Mouse (Mus musculus) hindbrain, postnatal 0 days (tissue): ENCODE data around the gene Map1a. TPM values are rescaled to one million over a fixed set of nuclear protein-coding genes. Genes with fewer than 3 reads are reported as not detected.

ENCODE experiments used
- ATAC-seq: fragments of 200-750 bp; cut with Nextera tagmentation; 2 replicates; pipeline ENCODE4 v1.8.0; 2017; ENCODE audit warnings: mild to moderate bottlenecking, moderate TSS enrichment, moderate library complexity
- DNase-seq: peaks from one replicate; pipeline ENCODE4 v3.0.0-alpha.2; 2015; ENCODE audit warnings: low spot score
- H3K27ac ChIP-seq: fragments of 300-500 bp; sonication (generic); 2 replicates; pipeline ENCODE4 v1.5.1; 2014; ENCODE audit warnings: mild to moderate bottlenecking
- H3K27me3 ChIP-seq: fragments of 300-500 bp; sonication (generic); 2 replicates; pipeline ENCODE4 v1.6.1; 2014; ENCODE audit warnings: low read length, mixed read lengths; ENCODE audit not compliant: insufficient read depth
- H3K36me3 ChIP-seq: fragments of 300-500 bp; sonication (generic); 2 replicates; pipeline ENCODE4 v1.6.1; 2014; ENCODE audit warnings: low read length, mixed read lengths; ENCODE audit not compliant: insufficient read depth
- H3K4me1 ChIP-seq: fragments of 300-500 bp; sonication (generic); 2 replicates; pipeline ENCODE4 v1.6.1; 2014; ENCODE audit warnings: antibody characterized with exemption, low read length, mixed read lengths; ENCODE audit not compliant: insufficient read depth
- H3K4me2 ChIP-seq: fragments of 300-500 bp; sonication (generic); 2 replicates; pipeline ENCODE4 v1.6.1; 2014; ENCODE audit warnings: low read depth, mild to moderate bottlenecking, low read length, moderate library complexity, mixed read lengths
- H3K4me3 ChIP-seq: fragments of 300-500 bp; sonication (generic); 2 replicates; pipeline ENCODE4 v1.5.1; 2014; ENCODE audit warnings: low read length
- H3K9ac ChIP-seq: fragments of 300-500 bp; sonication (generic); replicated peaks from 2 replicates; pipeline ENCODE4 v1.6.1; 2014; ENCODE audit warnings: mild to moderate bottlenecking, low read length, moderate library complexity, mixed read lengths
- H3K9me3 ChIP-seq: fragments of 300-500 bp; sonication (generic); 2 replicates; pipeline ENCODE4 v1.6.1; 2016; ENCODE audit warnings: low read length, mixed read lengths
- CTCF ChIP-seq: IDR thresholded peaks from 2 replicates; pipeline ENCODE4 v1.5.1; 2016; ENCODE audit warnings: antibody characterized with exemption, control low read depth, low read depth
- WGBS: fragments of 180-500 bp; shearing (Covaris S2); extraction: QIAGEN DNeasy Blood & Tissue Kit; methylation state at CpG from one replicate; pipeline ENCODE4 v1.1.7; 2014; 5-methylcytosine and 5-hydroxymethylcytosine counted together
- polyA plus RNA-seq: library from polyadenylated mRNA; unstranded; fragments of >200 nt; fragmentation: Nextera tagmentation; extraction: Ambion mirVana; gene quantifications from 2 replicates; pipeline ENCODE4 v1.2.1, GENCODE M21; 2015
- total RNA-seq: library from RNA; depleted of rRNA; stranded (reverse); fragments of >200 nt; gene quantifications from 2 replicates; pipeline ENCODE4 v1.2.3, GENCODE M21; 2014; rRNA removed

Gene Map1a
- 160 and 173 TPM in 2 replicates for total RNA-seq
- 70.6 and 72.5 TPM in 2 replicates for polyA plus RNA-seq

DNA sequence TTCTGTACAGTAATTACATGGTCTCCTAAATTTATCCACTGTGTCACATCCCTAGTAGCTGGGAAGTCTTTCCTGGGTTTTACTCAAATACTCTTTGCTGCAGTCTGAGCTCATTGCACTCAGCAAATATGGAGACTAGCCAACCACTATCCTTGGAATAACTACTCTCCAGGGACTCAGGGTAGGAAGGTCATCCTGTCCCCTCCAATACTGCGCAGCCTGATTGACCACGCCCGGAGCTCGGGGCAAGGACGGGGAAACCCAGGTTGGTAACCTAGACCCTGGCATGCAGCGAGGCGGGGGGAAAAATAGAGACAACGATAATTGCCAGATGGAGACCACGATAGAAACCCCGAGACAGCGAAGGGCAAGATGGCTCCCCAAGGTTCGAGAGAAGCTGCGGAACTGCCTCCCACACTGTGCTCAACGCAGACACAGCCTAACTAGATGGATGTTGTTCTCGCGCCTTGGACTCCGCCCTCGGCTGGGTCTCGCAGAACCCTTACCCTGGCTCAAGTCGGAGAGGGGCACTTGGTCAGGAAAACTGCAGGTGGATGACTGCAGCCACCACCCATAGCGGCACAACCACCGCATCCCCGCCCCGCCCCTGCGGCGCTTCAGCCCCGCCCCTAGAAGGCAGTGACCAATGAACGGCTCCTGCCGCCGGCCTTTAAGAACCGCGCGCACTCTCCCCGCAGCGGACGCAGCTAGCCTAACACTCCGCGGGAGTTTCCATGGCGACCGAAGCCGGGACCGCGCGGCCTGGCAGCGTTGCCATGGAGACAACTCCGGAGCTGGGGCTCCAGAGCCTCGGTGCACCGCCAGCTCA, at the start of gene Map1a:
Gene Map1a (plus strand): TSS at position 700 of the 829 bp plus-strand sequence.
- no peaks in the 10 kb centered on the region for H3K27me3 ChIP-seq
- peak; percentile 99 for DNase-seq
- peak within 1 kb of the TSS; percentile 59 for H3K9ac ChIP-seq
- peaks cover 12% of the 10 kb centered on the region for H3K4me1 ChIP-seq
- ATAC-seq, result peak; percentile 96
- H3K27ac ChIP-seq, result peak within 1 kb of the TSS; percentile 93
- H3K9me3 ChIP-seq, result no peaks in the 10 kb centered on the region
- no peaks in the 10 kb centered on the region for H3K36me3 ChIP-seq
- H3K4me2 ChIP-seq, result peak within 1 kb of the TSS; percentile 74
- under 1% methylated on average over 48 of the region's 48 CpGs for WGBS
- H3K4me3 ChIP-seq, result peak within 1 kb of the TSS; percentile 61
- TF ChIP-seq CTCF, result no peak; the same call in 1 of the 2 replicates

GRCm38 (mm10) chr2:121244099-121244498, 45.3 kb upstream of the Map1a start:
- peaks cover 52% of the 10 kb centered on the region for H3K36me3 ChIP-seq
- no peak for ATAC-seq

DNA sequence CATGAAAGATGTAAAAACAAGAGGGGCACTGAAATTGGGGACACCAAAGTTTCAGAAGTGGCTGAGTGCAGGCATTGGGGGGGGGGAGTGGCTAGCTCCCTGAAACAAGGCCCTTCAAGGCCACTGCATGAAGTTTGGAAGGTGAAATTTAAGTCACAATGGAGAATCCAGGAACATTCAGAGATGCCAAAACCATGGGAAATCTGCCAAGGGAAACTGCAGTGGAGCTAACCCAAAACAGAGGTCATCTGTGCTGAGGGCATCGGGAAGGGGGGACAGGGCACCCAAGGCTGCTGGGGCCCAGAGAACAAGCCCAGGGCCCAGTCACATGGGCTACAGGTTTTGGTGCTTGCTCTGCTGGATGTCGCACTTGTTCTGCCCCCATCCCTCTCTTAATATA, 39.6 kb upstream of the Map1a start:
- ATAC-seq, result no peak
- WGBS, result 93% methylated on average over 2 of the region's 2 CpGs

More at GRCm38 (mm10) chr2:121244099-121244498, 45.3 kb upstream of the Map1a start:
- Histone ChIP-seq H3K4me2 (no peak overlapping the region), H3K27ac (no peak overlapping the region), H3K9me3 (no peaks in the 10 kb centered on the region), H3K4me1 (no peaks in the 10 kb centered on the region), H3K9ac (no peak overlapping the region), H3K4me3 (no peak overlapping the region), H3K27me3 (no peaks in the 10 kb centered on the region)
- no peak for TF ChIP-seq CTCF
- DNase-seq, result no peak
- WGBS, result 92% methylated on average over 5 of the region's 5 CpGs

DNA sequence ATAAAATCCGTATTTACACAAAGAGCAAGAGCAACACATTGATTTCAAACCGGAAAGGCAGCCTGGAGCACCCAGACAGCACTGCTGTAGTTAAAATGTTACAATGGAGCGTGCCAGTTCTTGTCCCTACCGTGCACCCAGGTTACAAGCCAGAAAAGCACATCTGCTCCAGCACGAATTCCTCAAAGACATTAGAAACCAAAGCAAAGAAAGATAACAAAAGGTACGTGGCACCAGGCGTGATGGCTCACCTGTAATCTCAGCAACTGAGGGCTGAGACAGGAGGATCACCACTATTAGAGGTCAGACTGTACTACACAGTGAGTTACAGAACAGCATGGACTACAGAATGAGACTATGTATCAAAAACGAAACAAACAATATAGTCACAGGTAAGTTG, 21.0 kb upstream of the Map1a start:
- Histone ChIP-seq H3K27ac (no peak overlapping the region), H3K36me3 (no peaks in the 10 kb centered on the region), H3K9me3 (no peaks in the 10 kb centered on the region), H3K9ac (0 out of 2 replicates have a peak overlapping the region, but pooled peaks have one; percentile 1), H3K4me3 (no peak overlapping the region), H3K4me2 (no peak overlapping the region), H3K4me1 (peaks cover 8% of the 10 kb centered on the region; the same call in 1 of the 2 replicates), H3K27me3 (no peaks in the 10 kb centered on the region)
- TF ChIP-seq CTCF, result no peak
- 64% methylated on average over 8 of the region's 8 CpGs for WGBS
- ATAC-seq, result no peak
- DNase-seq, result no peak

More for the DNA sequence above, 39.6 kb upstream of the Map1a start:
- H3K4me1 ChIP-seq, result no peaks in the 10 kb centered on the region
- no peaks in the 10 kb centered on the region for H3K27me3 ChIP-seq
- TF ChIP-seq CTCF, result no peak
- no peaks in the 10 kb centered on the region for H3K9me3 ChIP-seq
- H3K4me2 ChIP-seq, result no peak overlapping the region
- no peak overlapping the region for H3K9ac ChIP-seq
- DNase-seq, result no peak
- H3K36me3 ChIP-seq, result peaks cover 87% of the 10 kb centered on the region
- no peak overlapping the region for H3K27ac ChIP-seq
- H3K4me3 ChIP-seq, result no peak overlapping the region

DNA sequence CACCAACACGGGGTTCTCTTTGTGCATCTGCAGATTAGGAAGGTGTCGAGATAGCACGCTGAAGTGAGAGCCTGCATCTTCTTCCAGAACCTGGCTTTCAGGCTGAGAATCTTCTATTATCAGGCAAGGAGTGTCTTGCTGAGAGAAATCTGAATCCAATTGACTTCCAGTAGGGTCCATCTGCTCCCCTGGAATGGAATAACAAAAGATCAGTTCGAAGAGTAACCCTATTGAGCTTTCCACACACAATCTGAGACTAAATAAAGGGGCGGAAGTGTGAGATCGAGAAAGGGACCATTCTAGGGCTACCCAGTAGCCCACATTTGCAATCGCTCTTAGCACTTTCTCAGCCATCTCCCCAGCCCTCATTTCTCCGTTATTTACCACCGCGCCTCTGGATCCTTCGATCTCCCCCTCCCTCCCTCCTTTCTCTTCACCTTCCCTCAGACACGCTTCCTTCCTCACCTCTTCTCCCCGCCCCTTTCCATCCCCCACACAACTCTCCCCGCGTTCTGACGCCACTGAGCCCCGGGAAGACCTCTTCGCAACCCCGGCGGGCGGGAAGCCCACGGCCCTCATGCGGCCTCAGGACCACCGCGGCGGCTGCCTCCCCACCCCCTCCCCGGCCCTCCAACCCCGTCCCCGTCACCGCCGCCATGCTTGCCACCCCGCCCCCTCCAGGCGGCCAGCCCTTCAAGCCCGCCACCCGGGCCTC, 18.7 kb upstream of the Map1a start:
- DNase-seq (peak; percentile 32), ATAC-seq (peak; percentile 88)
- 2% methylated on average over 31 of the region's 35 CpGs for WGBS
- Histone ChIP-seq H3K4me1 (peaks cover 8% of the 10 kb centered on the region; the same call in 1 of the 2 replicates), H3K4me3 (peak overlapping the region; percentile 98), H3K27me3 (no peaks in the 10 kb centered on the region), H3K36me3 (no peaks in the 10 kb centered on the region), H3K9me3 (no peaks in the 10 kb centered on the region), H3K9ac (peak overlapping the region; percentile 87), H3K27ac (peak overlapping the region; percentile 95), H3K4me2 (peak overlapping the region; percentile 62)
- TF ChIP-seq CTCF, result no peak

DNA sequence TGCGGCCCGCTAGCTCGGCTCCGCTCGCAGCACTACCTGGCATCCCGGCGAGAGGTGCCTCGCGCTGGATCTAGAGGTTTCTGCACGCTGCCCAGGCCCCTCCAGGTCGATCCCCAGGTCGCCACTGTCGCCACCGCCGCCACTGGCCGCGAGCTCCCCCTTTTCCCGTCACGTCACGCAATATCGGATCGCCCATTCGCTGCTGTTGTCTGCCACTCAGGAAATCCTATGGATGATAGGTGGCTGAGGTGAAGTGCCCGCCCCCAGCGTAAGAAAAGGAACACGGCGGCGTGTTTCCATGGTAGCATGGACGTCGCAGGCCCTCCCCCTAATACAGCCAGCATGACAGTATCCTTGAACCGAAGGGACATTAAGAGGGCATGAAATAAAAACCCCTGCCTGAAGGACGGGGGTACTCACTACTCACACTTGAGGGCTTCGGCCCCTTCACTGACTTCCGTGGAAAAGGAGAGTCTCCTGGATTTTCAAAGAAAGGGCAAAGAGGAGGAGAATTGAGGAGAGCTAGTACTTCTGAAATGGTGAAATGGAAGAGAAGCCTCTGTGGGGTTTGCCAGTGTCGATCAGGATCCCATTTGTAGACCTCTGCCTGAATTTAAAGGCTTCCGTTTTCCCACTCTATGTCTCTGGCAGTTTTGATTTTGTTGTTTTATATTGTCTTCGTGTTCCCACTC, 18.0 kb upstream of the Map1a start, which contains the start of gene Trp53bp1:
Gene Trp53bp1 (minus strand): TSS at position 172 of the 692 bp plus-strand sequence.
- 1% methylated on average over 37 of the region's 37 CpGs for WGBS
- peak; percentile 39 for TF ChIP-seq CTCF
- H3K9ac ChIP-seq, result peak within 1 kb of the TSS; percentile 87
- no peaks in the 10 kb centered on the region for H3K9me3 ChIP-seq
- H3K27ac ChIP-seq, result peak within 1 kb of the TSS; percentile 95
- H3K4me2 ChIP-seq, result peak within 1 kb of the TSS; percentile 62
- peak; percentile 97 for DNase-seq
- H3K4me1 ChIP-seq, result peaks cover 8% of the 10 kb centered on the region; the same call in 1 of the 2 replicates
- ATAC-seq, result peak; percentile 99
- no peaks in the 10 kb centered on the region for H3K27me3 ChIP-seq
- peak within 1 kb of the TSS; percentile 98 for H3K4me3 ChIP-seq
- H3K36me3 ChIP-seq, result no peaks in the 10 kb centered on the region
